Mouse (Mus musculus): ENCODE measurements around the gene Tmem229b. TPM values are rescaled to one million over a fixed set of nuclear protein-coding genes. Genes with fewer than 3 reads are reported as not detected.

Tmem229b gene
- polyA plus RNA-seq, 1 experiment from 2014 or later: 11.6 TPM

DNA sequence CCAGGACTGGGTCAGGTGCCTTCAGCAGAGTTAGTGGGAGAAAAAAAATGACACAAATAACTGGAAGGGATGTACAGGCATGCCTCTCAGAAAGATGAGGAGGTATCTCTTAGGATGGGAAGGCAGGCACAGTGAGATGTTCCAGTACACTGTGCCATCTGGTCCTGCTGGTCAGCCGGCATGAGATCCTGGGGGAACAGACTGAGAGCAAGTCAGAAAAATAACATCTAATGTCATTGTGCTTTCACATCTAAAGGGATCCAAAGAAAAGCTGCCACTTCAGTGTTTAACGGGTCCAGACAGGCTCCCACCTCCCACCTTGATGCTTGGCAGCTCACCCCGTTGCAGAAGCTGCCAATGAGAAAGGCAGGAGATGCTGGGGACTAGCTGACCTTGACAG is 54.9 kb downstream of the Tmem229b start:
- DNase-seq (ENCODE audit: low spot score): no peak
- H3K9me3 ChIP-seq (ENCODE audit: control insufficient read depth, low read length): no peaks in the 10 kb centered on the region; the same call in 1 of the 2 replicates
- no peak overlapping the region for H3K4me3 ChIP-seq (ENCODE audit: low read depth, low read length)
- H3K27me3 ChIP-seq (ENCODE audit: control insufficient read depth, insufficient read depth, low read length): no peaks in the 10 kb centered on the region
- no peaks in the 10 kb centered on the region for H3K4me1 ChIP-seq (ENCODE audit: control insufficient read depth, insufficient read depth, low read length)
- no peaks in the 10 kb centered on the region for H3K36me3 ChIP-seq (ENCODE audit: control insufficient read depth, insufficient read depth, low read length)
- WGBS: 55% methylated on average over 3 of the region's 3 CpGs
- H3K27ac ChIP-seq (ENCODE audit: low read depth, low read length): no peak overlapping the region
- no peak overlapping the region for H3K4me2 ChIP-seq (ENCODE audit: low read depth)
- no peak overlapping the region for H3K9ac ChIP-seq (ENCODE audit: low read length)
- ATAC-seq (ENCODE audit: insufficient read depth, low FRiP score, low TSS enrichment): no peak

DNA sequence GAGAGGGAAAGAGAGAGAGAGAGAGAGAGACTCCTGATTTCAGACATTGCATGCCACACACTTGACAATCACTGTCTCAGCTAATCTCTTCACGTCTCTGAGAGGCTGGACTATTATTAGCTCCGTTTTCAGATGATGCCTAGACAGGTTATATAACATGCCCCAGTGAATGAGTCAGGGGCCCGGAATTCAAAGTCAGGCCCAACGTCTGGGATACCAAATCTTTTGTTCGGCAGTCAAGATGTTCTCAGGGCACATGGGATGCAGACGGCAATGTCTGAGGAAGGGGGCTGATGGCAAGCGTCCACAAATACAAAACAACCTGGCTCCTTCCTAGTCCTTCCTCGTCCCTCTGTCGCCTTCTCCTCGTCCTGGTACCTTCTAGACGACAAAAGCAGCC is 55.4 kb downstream of the Tmem229b start:
- no peaks in the 10 kb centered on the region for H3K27me3 ChIP-seq (ENCODE audit: control insufficient read depth, insufficient read depth, low read length)
- no peaks in the 10 kb centered on the region; the same call in 1 of the 2 replicates for H3K9me3 ChIP-seq (ENCODE audit: control insufficient read depth, low read length)
- H3K4me2 ChIP-seq (ENCODE audit: low read depth): no peak overlapping the region
- no peak overlapping the region for H3K4me3 ChIP-seq (ENCODE audit: low read depth, low read length)
- ATAC-seq (ENCODE audit: insufficient read depth, low FRiP score, low TSS enrichment) (no peak), DNase-seq (ENCODE audit: low spot score) (no peak)
- H3K36me3 ChIP-seq (ENCODE audit: control insufficient read depth, insufficient read depth, low read length): no peaks in the 10 kb centered on the region
- WGBS: 77% methylated on average over 11 of the region's 11 CpGs
- no peak overlapping the region for H3K9ac ChIP-seq (ENCODE audit: low read length)
- no peaks in the 10 kb centered on the region for H3K4me1 ChIP-seq (ENCODE audit: control insufficient read depth, insufficient read depth, low read length)
- H3K27ac ChIP-seq (ENCODE audit: low read depth, low read length): no peak overlapping the region

DNA sequence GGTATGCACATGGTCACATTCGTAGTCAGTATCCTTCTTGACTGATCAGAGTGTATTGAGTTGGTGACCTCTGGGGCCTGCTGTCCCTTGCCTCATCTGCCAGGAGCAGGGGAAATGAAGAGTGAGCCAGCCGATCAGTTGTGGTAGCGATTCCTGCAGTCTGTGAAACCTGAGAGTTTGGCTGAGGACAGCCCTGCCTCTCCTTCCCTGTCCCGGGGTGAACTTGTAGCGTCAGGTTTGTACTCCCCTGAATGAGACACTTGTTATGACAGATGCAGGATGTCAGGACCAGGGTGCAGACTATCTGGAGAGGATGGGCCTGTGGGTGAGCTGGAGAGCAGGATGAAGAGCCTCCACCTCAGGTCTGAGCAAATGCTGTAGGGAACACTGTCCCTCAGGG is 59.8 kb downstream of the Tmem229b start:
- 60% methylated on average over 5 of the region's 5 CpGs for WGBS
- Histone ChIP-seq H3K27me3 (ENCODE audit: control insufficient read depth, insufficient read depth, low read length) (no peaks in the 10 kb centered on the region), H3K27ac (ENCODE audit: low read depth, low read length) (no peak overlapping the region), H3K36me3 (ENCODE audit: control insufficient read depth, insufficient read depth, low read length) (no peaks in the 10 kb centered on the region), H3K9ac (ENCODE audit: low read length) (no peak overlapping the region), H3K4me3 (ENCODE audit: low read depth, low read length) (no peak overlapping the region), H3K4me2 (ENCODE audit: low read depth) (no peak overlapping the region), H3K4me1 (ENCODE audit: control insufficient read depth, insufficient read depth, low read length) (no peaks in the 10 kb centered on the region), H3K9me3 (ENCODE audit: control insufficient read depth, low read length) (no peaks in the 10 kb centered on the region)
- ATAC-seq (ENCODE audit: insufficient read depth, low FRiP score, low TSS enrichment) (no peak), DNase-seq (ENCODE audit: low spot score) (no peak)

DNA sequence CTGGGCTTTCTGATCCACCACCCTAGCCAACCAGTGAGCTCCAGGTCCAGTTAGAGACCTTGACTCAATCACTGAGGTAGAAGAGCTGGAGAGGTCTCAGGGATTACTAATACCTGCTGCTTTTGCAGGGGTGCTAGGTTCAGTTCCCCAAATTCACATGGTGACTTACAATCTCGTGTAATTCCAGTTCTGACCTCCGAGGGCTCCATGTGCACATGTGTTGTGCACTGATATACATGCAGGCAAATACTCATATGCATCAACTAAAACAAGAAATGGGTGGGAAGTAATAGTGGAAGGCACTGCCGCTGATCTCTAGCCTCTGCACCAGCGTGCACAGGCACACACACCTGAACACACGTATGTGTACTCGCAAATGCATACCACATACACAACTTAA is 60.3 kb downstream of the Tmem229b start:
- Histone ChIP-seq H3K4me3 (ENCODE audit: low read depth, low read length) (no peak overlapping the region), H3K27ac (ENCODE audit: low read depth, low read length) (no peak overlapping the region), H3K9me3 (ENCODE audit: control insufficient read depth, low read length) (no peaks in the 10 kb centered on the region), H3K36me3 (ENCODE audit: control insufficient read depth, insufficient read depth, low read length) (no peaks in the 10 kb centered on the region), H3K27me3 (ENCODE audit: control insufficient read depth, insufficient read depth, low read length) (no peaks in the 10 kb centered on the region), H3K9ac (ENCODE audit: low read length) (no peak overlapping the region), H3K4me1 (ENCODE audit: control insufficient read depth, insufficient read depth, low read length) (no peaks in the 10 kb centered on the region), H3K4me2 (ENCODE audit: low read depth) (no peak overlapping the region)
- DNase-seq (ENCODE audit: low spot score) (no peak), ATAC-seq (ENCODE audit: insufficient read depth, low FRiP score, low TSS enrichment) (no peak)
- WGBS: 87% methylated on average over 6 of the region's 6 CpGs

DNA sequence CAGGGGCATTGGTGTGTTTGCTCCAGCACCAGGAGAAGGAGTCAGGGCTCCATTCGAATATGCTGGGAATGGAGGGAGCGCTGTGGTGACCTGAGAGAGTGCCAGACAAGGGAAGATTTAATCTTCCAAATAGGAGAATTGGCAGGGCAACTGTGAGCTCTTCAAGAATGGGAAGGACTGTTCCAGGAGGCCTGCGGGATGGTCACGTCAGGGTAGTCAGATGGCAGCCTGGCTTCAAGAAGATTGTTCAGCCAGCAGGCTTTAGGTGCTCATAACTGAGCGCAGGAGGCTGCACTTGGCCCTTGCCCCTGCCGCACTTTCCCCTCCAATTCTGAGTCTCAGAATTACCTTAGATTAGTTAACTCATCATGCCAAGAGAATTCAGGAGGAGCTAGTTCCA is 64.5 kb downstream of the Tmem229b start:
- Histone ChIP-seq H3K27me3 (ENCODE audit: control insufficient read depth, insufficient read depth, low read length) (no peaks in the 10 kb centered on the region), H3K9ac (ENCODE audit: low read length) (no peak overlapping the region), H3K27ac (ENCODE audit: low read depth, low read length) (no peak overlapping the region), H3K9me3 (ENCODE audit: control insufficient read depth, low read length) (no peaks in the 10 kb centered on the region), H3K4me2 (ENCODE audit: low read depth) (no peak overlapping the region), H3K4me1 (ENCODE audit: control insufficient read depth, insufficient read depth, low read length) (no peaks in the 10 kb centered on the region), H3K4me3 (ENCODE audit: low read depth, low read length) (no peak overlapping the region), H3K36me3 (ENCODE audit: control insufficient read depth, insufficient read depth, low read length) (no peaks in the 10 kb centered on the region)
- DNase-seq (ENCODE audit: low spot score) (no peak), ATAC-seq (ENCODE audit: insufficient read depth, low FRiP score, low TSS enrichment) (no peak)
- 88% methylated on average over 6 of the region's 6 CpGs for WGBS

DNA sequence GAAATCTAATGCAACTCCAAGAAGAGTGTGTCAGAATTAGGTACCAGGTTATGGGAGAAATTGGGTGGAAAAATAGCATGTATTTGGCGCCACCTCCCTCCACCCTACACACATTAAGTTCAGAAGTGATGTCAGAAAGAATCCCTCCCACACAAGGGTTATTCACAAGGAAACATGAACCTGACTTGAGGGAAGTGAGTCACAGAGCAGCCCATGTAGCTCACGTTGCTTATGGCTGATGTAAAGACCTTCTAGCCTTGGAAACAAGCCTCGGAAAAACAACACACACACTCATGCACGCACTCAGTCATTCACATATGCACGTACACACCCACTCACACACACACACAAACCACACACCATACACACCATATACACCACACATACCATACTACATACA is 67.3 kb downstream of the Tmem229b start:
- Histone ChIP-seq H3K4me3 (ENCODE audit: low read depth, low read length) (no peak overlapping the region), H3K27ac (ENCODE audit: low read depth, low read length) (no peak overlapping the region), H3K36me3 (ENCODE audit: control insufficient read depth, insufficient read depth, low read length) (no peaks in the 10 kb centered on the region), H3K4me2 (ENCODE audit: low read depth) (no peak overlapping the region), H3K9me3 (ENCODE audit: control insufficient read depth, low read length) (no peaks in the 10 kb centered on the region), H3K27me3 (ENCODE audit: control insufficient read depth, insufficient read depth, low read length) (no peaks in the 10 kb centered on the region), H3K9ac (ENCODE audit: low read length) (no peak overlapping the region), H3K4me1 (ENCODE audit: control insufficient read depth, insufficient read depth, low read length) (no peaks in the 10 kb centered on the region)
- DNase-seq (ENCODE audit: low spot score): no peak
- WGBS: 85% methylated on average over 5 of the region's 5 CpGs
- ATAC-seq (ENCODE audit: insufficient read depth, low FRiP score, low TSS enrichment): no peak

DNA sequence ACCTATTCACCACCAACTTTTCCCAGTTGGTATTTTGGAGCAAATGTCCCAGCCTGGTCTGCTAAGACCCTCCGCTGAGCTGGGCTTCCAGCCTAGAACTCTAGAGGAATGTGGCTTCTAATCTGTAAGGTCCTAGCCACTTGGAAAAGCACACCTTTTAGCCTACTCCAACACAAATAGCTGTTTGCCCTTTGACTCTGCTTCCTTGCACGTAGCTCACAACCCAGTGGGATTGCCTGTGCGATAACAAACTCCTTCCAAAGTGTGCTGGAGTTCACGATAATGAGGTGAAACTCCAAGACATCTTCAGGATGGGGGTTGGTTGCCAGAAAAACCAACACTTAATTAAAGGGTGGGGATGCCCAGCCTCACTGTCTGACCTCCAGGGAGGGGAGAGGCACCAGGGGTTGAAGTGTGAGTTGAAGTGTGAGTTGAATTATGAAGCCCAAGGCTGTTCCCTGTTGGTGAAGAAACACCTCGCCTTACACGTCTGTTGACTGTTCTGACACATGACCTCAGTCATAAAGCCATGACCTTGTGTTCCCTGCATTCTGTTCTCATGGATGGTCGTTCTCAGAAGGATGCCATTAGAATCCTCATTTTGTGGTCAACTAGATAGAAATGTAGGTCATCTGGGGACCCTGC is 67.9 kb downstream of the Tmem229b start:
- WGBS: 76% methylated on average over 7 of the region's 7 CpGs
- ATAC-seq (ENCODE audit: insufficient read depth, low FRiP score, low TSS enrichment): no peak
- no peak overlapping the region for H3K9ac ChIP-seq (ENCODE audit: low read length)
- no peak overlapping the region for H3K4me3 ChIP-seq (ENCODE audit: low read depth, low read length)
- no peak overlapping the region for H3K27ac ChIP-seq (ENCODE audit: low read depth, low read length)
- no peaks in the 10 kb centered on the region for H3K36me3 ChIP-seq (ENCODE audit: control insufficient read depth, insufficient read depth, low read length)
- no peaks in the 10 kb centered on the region for H3K4me1 ChIP-seq (ENCODE audit: control insufficient read depth, insufficient read depth, low read length)
- H3K9me3 ChIP-seq (ENCODE audit: control insufficient read depth, low read length): no peaks in the 10 kb centered on the region
- no peak overlapping the region for H3K4me2 ChIP-seq (ENCODE audit: low read depth)
- DNase-seq (ENCODE audit: low spot score): no peak
- H3K27me3 ChIP-seq (ENCODE audit: control insufficient read depth, insufficient read depth, low read length): no peaks in the 10 kb centered on the region

DNA sequence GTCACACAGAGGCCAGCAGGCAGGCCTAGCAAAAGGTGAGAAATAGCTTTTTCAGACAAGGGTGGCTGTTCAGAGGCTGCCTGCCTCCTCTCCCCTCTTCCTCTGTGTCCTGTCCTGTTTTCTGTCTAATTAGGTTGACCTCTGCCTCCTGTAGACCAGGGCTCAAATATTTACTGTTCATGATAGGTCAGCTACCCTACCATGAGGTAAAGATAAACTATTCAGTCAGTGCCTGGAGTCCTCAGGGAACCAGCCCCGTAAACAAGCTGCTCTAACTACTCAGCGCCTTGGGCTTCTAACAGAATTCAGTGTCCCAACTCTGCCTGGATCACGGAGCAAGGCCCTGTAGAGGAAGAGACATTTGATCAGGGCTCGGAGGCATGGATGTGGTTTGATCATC is 70.9 kb downstream of the Tmem229b start:
- no peak for DNase-seq (ENCODE audit: low spot score)
- no peak overlapping the region for H3K4me3 ChIP-seq (ENCODE audit: low read depth, low read length)

DNA sequence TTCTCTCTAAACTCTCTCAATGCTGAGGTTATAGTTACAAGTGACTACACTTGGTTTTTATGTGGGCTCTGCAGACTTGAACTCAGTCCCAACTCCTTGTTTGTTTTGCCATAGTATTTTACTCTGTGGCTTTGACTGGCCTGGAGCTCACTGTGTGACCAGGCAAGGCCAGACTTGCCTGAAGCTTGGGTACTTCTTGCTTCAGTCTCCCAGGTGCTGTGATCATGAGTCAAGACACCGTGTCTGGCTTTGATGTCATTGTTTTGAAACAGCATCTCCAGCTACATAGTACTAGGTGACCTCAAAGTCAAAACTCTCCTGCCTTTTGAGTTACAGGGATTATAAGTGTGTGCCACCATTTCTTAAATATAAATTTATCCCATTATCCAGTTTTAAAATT is 77.5 kb downstream of the Tmem229b start:
- Histone ChIP-seq H3K4me1 (ENCODE audit: control insufficient read depth, insufficient read depth, low read length) (no peaks in the 10 kb centered on the region), H3K9ac (ENCODE audit: low read length) (no peak overlapping the region), H3K27ac (ENCODE audit: low read depth, low read length) (no peak overlapping the region), H3K4me3 (ENCODE audit: low read depth, low read length) (no peak overlapping the region), H3K27me3 (ENCODE audit: control insufficient read depth, insufficient read depth, low read length) (no peaks in the 10 kb centered on the region), H3K9me3 (ENCODE audit: control insufficient read depth, low read length) (no peaks in the 10 kb centered on the region), H3K36me3 (ENCODE audit: control insufficient read depth, insufficient read depth, low read length) (no peaks in the 10 kb centered on the region), H3K4me2 (ENCODE audit: low read depth) (no peak overlapping the region)
- WGBS: 78% methylated on average over 1 of the region's 1 CpGs
- DNase-seq (ENCODE audit: low spot score): no peak
- ATAC-seq (ENCODE audit: insufficient read depth, low FRiP score, low TSS enrichment): no peak

More for the DNA sequence above, 70.9 kb downstream of the Tmem229b start:
- no peaks in the 10 kb centered on the region for H3K9me3 ChIP-seq (ENCODE audit: control insufficient read depth, low read length)
- 57% methylated on average over 4 of the region's 4 CpGs for WGBS
- H3K27ac ChIP-seq (ENCODE audit: low read depth, low read length): no peak overlapping the region
- no peaks in the 10 kb centered on the region for H3K4me1 ChIP-seq (ENCODE audit: control insufficient read depth, insufficient read depth, low read length)
- no peak overlapping the region for H3K9ac ChIP-seq (ENCODE audit: low read length)
- no peak for ATAC-seq (ENCODE audit: insufficient read depth, low FRiP score, low TSS enrichment)
- H3K27me3 ChIP-seq (ENCODE audit: control insufficient read depth, insufficient read depth, low read length): no peaks in the 10 kb centered on the region
- no peak overlapping the region for H3K4me2 ChIP-seq (ENCODE audit: low read depth)
- H3K36me3 ChIP-seq (ENCODE audit: control insufficient read depth, insufficient read depth, low read length): no peaks in the 10 kb centered on the region
